Mouse (Mus musculus): Measurements from ENCODE around the gene Krt86. TPM values are rescaled to one million over a fixed set of nuclear protein-coding genes. Genes with fewer than 3 reads are reported as not detected.

Krt86 gene
- polyA plus RNA-seq (2015; fragmentation: Illumina TruSeq; extraction: RNeasy Lipid Tissue Mini Kit (QIAGEN cat#74804); ENCODE audit: insufficient read depth, low read depth, low replicate concordance): not detected

GRCm38 (mm10) chr15:101472952-101473528, at the start of gene Krt86:
TSS of gene Krt86 (plus strand) at chr15:101473478.

GRCm38 (mm10) chr15:101438555-101438954, 34.7 kb upstream of the Krt86 start, which contains the start of gene Krt87:
TSS of gene Krt87 (minus strand) at chr15:101438804.

GRCm38 (mm10) chr15:101447444-101447843, 25.8 kb upstream of the Krt86 start, which contains the start of gene Krt88:
TSS of gene Krt88 (plus strand) at chr15:101447744.

GRCm38 (mm10) chr15:101463651-101464050, 9.6 kb upstream of the Krt86 start, which contains the start of gene Krt81:
TSS of gene Krt81 (minus strand) at chr15:101463751.

GRCm38 (mm10) chr15:101491431-101491830, 18.2 kb downstream of the Krt86 start, which contains the start of gene Krt83:
TSS of gene Krt83 (minus strand) at chr15:101491512.

GRCm38 (mm10) chr15:101517161-101517560, 43.9 kb downstream of the Krt86 start, which contains the start of gene Gm49425:
TSS of gene Gm49425 (minus strand) at chr15:101517261.

Other genes starting within 250 kb of the Krt86 start
- 6.4 TPM for gene Grasp, start 249.3 kb upstream of the Krt86 start, polyA plus RNA-seq (2015; fragmentation: Illumina TruSeq; extraction: RNeasy Lipid Tissue Mini Kit (QIAGEN cat#74804); ENCODE audit: insufficient read depth, low read depth, low replicate concordance)
- gene Nr4a1, start 219.2 kb upstream of the Krt86 start, polyA plus RNA-seq (2015; fragmentation: Illumina TruSeq; extraction: RNeasy Lipid Tissue Mini Kit (QIAGEN cat#74804); ENCODE audit: insufficient read depth, low read depth, low replicate concordance): 23.3 TPM
- gene Atg101, start 189.2 kb upstream of the Krt86 start, polyA plus RNA-seq (2015; fragmentation: Illumina TruSeq; extraction: RNeasy Lipid Tissue Mini Kit (QIAGEN cat#74804); ENCODE audit: insufficient read depth, low read depth, low replicate concordance): 5.2 TPM
- gene 6030408B16Rik, start 180.3 kb upstream of the Krt86 start, polyA plus RNA-seq (2015; fragmentation: Illumina TruSeq; extraction: RNeasy Lipid Tissue Mini Kit (QIAGEN cat#74804); ENCODE audit: insufficient read depth, low read depth, low replicate concordance): 1.00 TPM
- gene Krt80, start 103.3 kb upstream of the Krt86 start, polyA plus RNA-seq (2015; fragmentation: Illumina TruSeq; extraction: RNeasy Lipid Tissue Mini Kit (QIAGEN cat#74804); ENCODE audit: insufficient read depth, low read depth, low replicate concordance): 1.8 TPM
- 8.3 TPM for gene Krt7, start 62.4 kb upstream of the Krt86 start, polyA plus RNA-seq (2015; fragmentation: Illumina TruSeq; extraction: RNeasy Lipid Tissue Mini Kit (QIAGEN cat#74804); ENCODE audit: insufficient read depth, low read depth, low replicate concordance)
- not detected for gene Krt87, start 34.7 kb upstream of the Krt86 start, polyA plus RNA-seq (2015; fragmentation: Illumina TruSeq; extraction: RNeasy Lipid Tissue Mini Kit (QIAGEN cat#74804); ENCODE audit: insufficient read depth, low read depth, low replicate concordance)
- not detected for gene Krt88, start 25.7 kb upstream of the Krt86 start, polyA plus RNA-seq (2015; fragmentation: Illumina TruSeq; extraction: RNeasy Lipid Tissue Mini Kit (QIAGEN cat#74804); ENCODE audit: insufficient read depth, low read depth, low replicate concordance)
- gene Krt81, start 9.7 kb upstream of the Krt86 start, polyA plus RNA-seq (2015; fragmentation: Illumina TruSeq; extraction: RNeasy Lipid Tissue Mini Kit (QIAGEN cat#74804); ENCODE audit: insufficient read depth, low read depth, low replicate concordance): not detected
- gene Krt83, start 18.0 kb downstream of the Krt86 start, polyA plus RNA-seq (2015; fragmentation: Illumina TruSeq; extraction: RNeasy Lipid Tissue Mini Kit (QIAGEN cat#74804); ENCODE audit: insufficient read depth, low read depth, low replicate concordance): not detected
- gene Gm49425, start 43.8 kb downstream of the Krt86 start, polyA plus RNA-seq (2015; fragmentation: Illumina TruSeq; extraction: RNeasy Lipid Tissue Mini Kit (QIAGEN cat#74804); ENCODE audit: insufficient read depth, low read depth, low replicate concordance): not detected
- not detected for gene Krt84, start 59.3 kb downstream of the Krt86 start, polyA plus RNA-seq (2015; fragmentation: Illumina TruSeq; extraction: RNeasy Lipid Tissue Mini Kit (QIAGEN cat#74804); ENCODE audit: insufficient read depth, low read depth, low replicate concordance)
- gene Krt82, start 77.2 kb downstream of the Krt86 start, polyA plus RNA-seq (2015; fragmentation: Illumina TruSeq; extraction: RNeasy Lipid Tissue Mini Kit (QIAGEN cat#74804); ENCODE audit: insufficient read depth, low read depth, low replicate concordance): not detected
- gene Krt90, start 89.5 kb downstream of the Krt86 start, polyA plus RNA-seq (2015; fragmentation: Illumina TruSeq; extraction: RNeasy Lipid Tissue Mini Kit (QIAGEN cat#74804); ENCODE audit: insufficient read depth, low read depth, low replicate concordance): not detected
- gene Krt75, start 100.4 kb downstream of the Krt86 start, polyA plus RNA-seq (2015; fragmentation: Illumina TruSeq; extraction: RNeasy Lipid Tissue Mini Kit (QIAGEN cat#74804); ENCODE audit: insufficient read depth, low read depth, low replicate concordance): not detected
- not detected for gene Gm5414, start 154.7 kb downstream of the Krt86 start, polyA plus RNA-seq (2015; fragmentation: Illumina TruSeq; extraction: RNeasy Lipid Tissue Mini Kit (QIAGEN cat#74804); ENCODE audit: insufficient read depth, low read depth, low replicate concordance)
- gene Gm5478, start 173.9 kb downstream of the Krt86 start, polyA plus RNA-seq (2015; fragmentation: Illumina TruSeq; extraction: RNeasy Lipid Tissue Mini Kit (QIAGEN cat#74804); ENCODE audit: insufficient read depth, low read depth, low replicate concordance): not detected
- gene Krt6b, start 206.8 kb downstream of the Krt86 start, polyA plus RNA-seq (2015; fragmentation: Illumina TruSeq; extraction: RNeasy Lipid Tissue Mini Kit (QIAGEN cat#74804); ENCODE audit: insufficient read depth, low read depth, low replicate concordance): not detected
- gene Krt6a, start 220.8 kb downstream of the Krt86 start, polyA plus RNA-seq (2015; fragmentation: Illumina TruSeq; extraction: RNeasy Lipid Tissue Mini Kit (QIAGEN cat#74804); ENCODE audit: insufficient read depth, low read depth, low replicate concordance): not detected
- gene Krt5, start 239.4 kb downstream of the Krt86 start, polyA plus RNA-seq (2015; fragmentation: Illumina TruSeq; extraction: RNeasy Lipid Tissue Mini Kit (QIAGEN cat#74804); ENCODE audit: insufficient read depth, low read depth, low replicate concordance): not detected